Comparison of ENCODE assay signal across 19 mouse cellular contexts in genomic region chr4:77251188-77251587, GRCm38 (mm10).
"Had no signal": no experiment of that assay in that cellular context is flagged by ENCODE, and none has a peak within 500 bp of the region (broad histone marks: within the 10 kb centered on the region; RNA-seq: fewer than 3 reads in every experiment).

No protein-coding gene starts in this region.

- H3K36me3 ChIP-seq: liver, embryonic 12.5 days; midbrain, embryonic 10.5 days; midbrain, embryonic 13.5 days; midbrain, embryonic 15.5 days; neural tube, embryonic 12.5 days had no signal

- H3K9ac ChIP-seq: liver, embryonic 12.5 days; liver, embryonic 14.5 days; lung, embryonic 14.5 days; midbrain, embryonic 13.5 days; midbrain, embryonic 15.5 days; neural tube, embryonic 12.5 days had no signal

- H3K4me3 ChIP-seq: liver, embryonic 12.5 days; midbrain, embryonic 10.5 days; midbrain, embryonic 13.5 days; midbrain, embryonic 15.5 days; myocyte; neural tube, embryonic 12.5 days had no signal

- ATAC-seq: liver, embryonic 12.5 days; midbrain, embryonic 13.5 days; midbrain, embryonic 15.5 days had no signal

- H3K4me2 ChIP-seq: liver, embryonic 12.5 days; lung, embryonic 14.5 days; midbrain, embryonic 13.5 days; midbrain, embryonic 15.5 days; neural tube, embryonic 12.5 days had no signal

- H3K9me3 ChIP-seq: liver, embryonic 12.5 days; midbrain, embryonic 10.5 days; midbrain, embryonic 13.5 days; midbrain, embryonic 15.5 days; neural tube, embryonic 12.5 days had no signal

- H3K4me1 ChIP-seq: liver, embryonic 12.5 days; midbrain, embryonic 10.5 days; midbrain, embryonic 13.5 days; midbrain, embryonic 15.5 days; neural tube, embryonic 12.5 days had no signal

- H3K27ac ChIP-seq: liver, embryonic 12.5 days; liver, embryonic 14.5 days; midbrain, embryonic 10.5 days; midbrain, embryonic 13.5 days; midbrain, embryonic 15.5 days; neural tube, embryonic 12.5 days had no signal

- H3K27me3 ChIP-seq: liver, embryonic 12.5 days; midbrain, embryonic 13.5 days; midbrain, embryonic 15.5 days; neural tube, embryonic 12.5 days had no signal

- DNase-seq: lung, adult 18-20 months; lung, embryonic 14.5 days; lung, postnatal 10 days; lung, postnatal 4 days; retina, postnatal 1 day; right cerebral cortex, adult 18-20 months; right cerebral cortex, postnatal 25 days; right cerebral cortex, postnatal 4 days; spleen, adult 18-20 months; thymus, adult 18-20 months; thymus, postnatal 14 days; thymus, postnatal 36 days had no signal
